Mouse (Mus musculus): ENCODE results near the gene Dnttip1. TPM values are rescaled to one million over a fixed set of nuclear protein-coding genes. Genes with fewer than 3 reads are reported as not detected.

The Dnttip1 gene
- total RNA-seq, 2 experiments from 2014 or later, result 41.2 to 42.0 TPM

- DNase-seq, result no peak
Observed at GRCm38 (mm10) chr2:164806614-164807013, 60.8 kb downstream of the Dnttip1 start.

GRCm38 (mm10) chr2:164813557-164813956 lies 67.8 kb downstream of the Dnttip1 start:
- no peak for DNase-seq

GRCm38 (mm10) chr2:164815348-164815747 lies 69.6 kb downstream of the Dnttip1 start:
- no peak for DNase-seq

GRCm38 (mm10) chr2:164815821-164816220 lies 70.0 kb downstream of the Dnttip1 start:
- no peak for DNase-seq

- DNase-seq, result no peak
Observed at GRCm38 (mm10) chr2:164817206-164817605, 71.4 kb downstream of the Dnttip1 start.

GRCm38 (mm10) chr2:164817703-164818102 lies 71.9 kb downstream of the Dnttip1 start:
- no peak for DNase-seq

Other genes with a start within 250 kb of the Dnttip1 start
- gene Pigt, start 248.5 kb upstream of the Dnttip1 start, total RNA-seq (2021), result 10 to 100 TPM; 61.8 to 64.1 TPM
- under 1 TPM; 0.55 to 0.77 TPM for gene Wfdc2, start 183.6 kb upstream of the Dnttip1 start, total RNA-seq (2021)
- gene Spint3, start 172.5 kb upstream of the Dnttip1 start, total RNA-seq (2021), result not detected
- not detected for gene Wfdc6a, start 160.5 kb upstream of the Dnttip1 start, total RNA-seq (2021)
- gene Eppin, start 152.4 kb upstream of the Dnttip1 start, total RNA-seq (2021), result not detected
- gene Wfdc6b, start 132.5 kb upstream of the Dnttip1 start, total RNA-seq (2021), result not detected
- not detected for gene Wfdc8, start 132.4 kb upstream of the Dnttip1 start, total RNA-seq (2021)
- gene Wfdc16, start 107.2 kb upstream of the Dnttip1 start, total RNA-seq (2021), result not detected
- not detected for gene Wfdc10, start 89.9 kb upstream of the Dnttip1 start, total RNA-seq (2021)
- not detected for gene Wfdc9, start 89.4 kb upstream of the Dnttip1 start, total RNA-seq (2021)
- gene Wfdc11, start 71.9 kb upstream of the Dnttip1 start, total RNA-seq (2021), result not detected
- gene Wfdc13, start 60.9 kb upstream of the Dnttip1 start, total RNA-seq (2021), result not detected
- gene Spint4, start 47.5 kb upstream of the Dnttip1 start, total RNA-seq (2021), result not detected
- not detected for gene Spint5, start 30.7 kb upstream of the Dnttip1 start, total RNA-seq (2021)
- gene Wfdc3, start 52 bp upstream of the Dnttip1 start, total RNA-seq (2021), result under 1 TPM; 0.26 to 0.27 TPM
- gene Ube2c, start 23.9 kb downstream of the Dnttip1 start, total RNA-seq (2021), result 100 to 1,000 TPM; 130 to 144 TPM
- gene Tnnc2, start 34.0 kb downstream of the Dnttip1 start, total RNA-seq (2021), result 10 to 100 TPM in 1 of 2 experiments, not detected in 1; 10.8 TPM
- 10 to 100 TPM; 22.9 to 24.1 TPM for gene Snx21, start 39.8 kb downstream of the Dnttip1 start, total RNA-seq (2021)
- 10 to 100 TPM; 13.1 to 13.5 TPM for gene Acot8, start 58.9 kb downstream of the Dnttip1 start, total RNA-seq (2021)
- gene Zswim3, start 59.1 kb downstream of the Dnttip1 start, total RNA-seq (2021), result 1 to 10 TPM; 1.8 to 2.3 TPM
- 1 to 10 TPM; 5.0 to 5.8 TPM for gene Zswim1, start 76.7 kb downstream of the Dnttip1 start, total RNA-seq (2021)
- 1 to 10 TPM in 1 of 2 experiments, under 1 TPM in 1; 0.92 to 1.9 TPM for gene Spata25, start 82.6 kb downstream of the Dnttip1 start, total RNA-seq (2021)
- 100 to 1,000 TPM; 101 to 104 TPM for gene Ctsa, start 86.9 kb downstream of the Dnttip1 start, total RNA-seq (2021)
- 10 to 100 TPM; 33.3 to 34.0 TPM for gene Neurl2, start 87.5 kb downstream of the Dnttip1 start, total RNA-seq (2021)
- 10 to 100 TPM; 13.2 to 20.5 TPM for gene Pltp, start 111.7 kb downstream of the Dnttip1 start, total RNA-seq (2021)
- gene Pcif1, start 133.3 kb downstream of the Dnttip1 start, total RNA-seq (2021), result 10 to 100 TPM; 47.0 to 48.2 TPM
- 10 to 100 TPM; 14.7 to 15.8 TPM for gene Zfp335, start 165.8 kb downstream of the Dnttip1 start, total RNA-seq (2021)
- under 1 TPM; 0.48 to 0.63 TPM for gene Mmp9, start 194.8 kb downstream of the Dnttip1 start, total RNA-seq (2021)
- gene Slc12a5, start 214.8 kb downstream of the Dnttip1 start, total RNA-seq (2021), result 1 to 10 TPM in 1 of 2 experiments, under 1 TPM in 1; 0.90 to 1.1 TPM